Mouse (Mus musculus) thymus, adult 2 months (tissue): Measurements from ENCODE around the gene Ubash3a.

Source experiments
- CTCF ChIP-seq: fragments of 200-500 bp; IDR thresholded peaks from 2 replicates; pipeline ENCODE4 v1.5.1; 2012; ENCODE audit warnings: mild to moderate bottlenecking, control low read depth, low read length, moderate library complexity, borderline replicate concordance; ENCODE audit not compliant: control insufficient read depth, poor library complexity, insufficient read depth; ENCODE audit errors: extremely low read depth
- POLR2A ChIP-seq: fragments of 200-500 bp; IDR thresholded peaks from 2 replicates; pipeline ENCODE4 v1.6.1; 2012; ENCODE audit warnings: mild to moderate bottlenecking, low read length, control low read depth, moderate library complexity; ENCODE audit not compliant: control insufficient read depth, poor library complexity, insufficient read depth; ENCODE audit errors: extremely low read depth

DNA sequence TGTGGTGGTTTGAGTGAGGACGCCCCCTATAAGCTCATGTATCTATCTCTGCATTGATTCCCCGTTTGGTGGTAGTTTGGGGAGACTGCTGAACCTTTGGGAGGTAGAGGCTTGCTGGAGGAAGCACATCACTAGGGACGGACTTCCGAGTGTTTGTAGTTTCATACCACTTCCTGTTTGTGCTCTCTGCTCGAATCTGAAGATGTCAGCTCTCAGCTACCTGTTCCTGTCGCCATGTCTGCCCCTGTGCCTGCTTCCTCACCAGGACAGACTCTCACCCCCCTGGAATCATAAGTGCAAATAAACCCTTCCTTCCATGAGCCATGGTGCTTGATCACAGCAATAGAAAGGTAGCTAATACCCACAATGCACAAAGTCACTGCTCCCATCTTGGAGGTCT is 67.5 kb downstream of the Ubash3a start:
- no peak for TF ChIP-seq CTCF
- TF ChIP-seq POLR2A, result no peak
